Mouse (Mus musculus) midbrain, embryonic 12.5 days (tissue): ENCODE data around the gene Lrrc4c. TPM values are rescaled to one million over a fixed set of nuclear protein-coding genes. Genes with fewer than 3 reads are reported as not detected.
A peak's percentile ranks its signal among the peaks of the same experiment; 100 is the strongest.

Experiments
- ATAC-seq: fragments of 200-750 bp; cut with Nextera tagmentation; 2 replicates; pipeline ENCODE4 v1.8.0; 2017; ENCODE audit warnings: low read depth, moderate TSS enrichment, moderate library complexity; ENCODE audit not compliant: low FRiP score
- H3K27ac ChIP-seq: fragments of 300-500 bp; sonication (generic); replicated peaks from 2 replicates; pipeline ENCODE4 v1.5.1; 2016; ENCODE audit warnings: mild to moderate bottlenecking
- H3K27me3 ChIP-seq: fragments of 300-500 bp; sonication (generic); 2 replicates; pipeline ENCODE4 v1.6.1; 2016; ENCODE audit warnings: mild to moderate bottlenecking
- H3K36me3 ChIP-seq: fragments of 300-500 bp; sonication (generic); 2 replicates; pipeline ENCODE4 v1.6.1; 2016
- H3K4me1 ChIP-seq: fragments of 300-500 bp; sonication (generic); 2 replicates; pipeline ENCODE4 v1.6.1; 2016
- H3K4me2 ChIP-seq: fragments of 300-500 bp; sonication (generic); replicated peaks from 2 replicates; pipeline ENCODE4 v1.6.1; 2016; ENCODE audit warnings: mild to moderate bottlenecking, moderate library complexity
- H3K4me3 ChIP-seq: fragments of 300-500 bp; sonication (generic); 2 replicates; pipeline ENCODE4 v1.5.1; 2016; ENCODE audit warnings: mild to moderate bottlenecking
- H3K9ac ChIP-seq: fragments of 300-500 bp; sonication (generic); replicated peaks from 2 replicates; pipeline ENCODE4 v1.6.1; 2016; ENCODE audit warnings: mild to moderate bottlenecking, moderate library complexity
- H3K9me3 ChIP-seq: fragments of 300-500 bp; sonication (generic); 2 replicates; pipeline ENCODE4 v1.6.1; 2016; ENCODE audit warnings: mild to moderate bottlenecking
- WGBS: fragments of 180-500 bp; shearing (Covaris S2); methylation state at CpG from one replicate; pipeline ENCODE4 v1.1.7; 2016; 5-methylcytosine and 5-hydroxymethylcytosine counted together
- polyA plus RNA-seq: library from polyadenylated mRNA; unstranded; fragments of >200 nt; fragmentation: Nextera tagmentation; extraction: Ambion mirVana; gene quantifications from 2 replicates; pipeline ENCODE4 v1.2.1, GENCODE M21; 2016

Gene Lrrc4c
- polyA plus RNA-seq, 1 experiment from 2014 or later, result 7.5 TPM

DNA sequence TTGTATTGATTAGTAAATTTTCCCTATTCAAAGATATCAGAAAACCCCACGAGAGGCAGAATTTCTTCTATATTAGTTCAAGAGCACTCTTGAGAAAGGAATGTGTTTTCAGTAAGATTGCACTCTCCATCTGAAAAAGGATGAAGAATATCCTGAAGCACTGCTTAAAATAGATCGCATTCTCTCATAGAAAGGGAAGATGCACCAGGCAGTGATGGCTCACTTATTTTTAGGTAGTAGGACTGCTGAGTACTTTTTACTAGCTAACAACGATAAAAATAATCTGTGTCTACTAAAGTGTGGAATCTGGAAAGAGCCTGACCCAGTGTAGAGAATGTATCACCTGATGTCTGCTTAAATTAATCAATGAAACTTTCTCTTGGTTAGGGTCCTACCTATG lies 820.5 kb downstream of the Lrrc4c start:
- no peak overlapping the region for H3K27ac ChIP-seq
- 89% methylated on average over 3 of the region's 3 CpGs for WGBS
- H3K27me3 ChIP-seq, result no peaks in the 10 kb centered on the region
- H3K36me3 ChIP-seq, result no peaks in the 10 kb centered on the region
- H3K9ac ChIP-seq, result no peak overlapping the region
- no peak overlapping the region for H3K4me2 ChIP-seq
- H3K4me1 ChIP-seq, result no peaks in the 10 kb centered on the region
- ATAC-seq, result no peak
- H3K4me3 ChIP-seq, result no peak overlapping the region
- H3K9me3 ChIP-seq, result no peaks in the 10 kb centered on the region

DNA sequence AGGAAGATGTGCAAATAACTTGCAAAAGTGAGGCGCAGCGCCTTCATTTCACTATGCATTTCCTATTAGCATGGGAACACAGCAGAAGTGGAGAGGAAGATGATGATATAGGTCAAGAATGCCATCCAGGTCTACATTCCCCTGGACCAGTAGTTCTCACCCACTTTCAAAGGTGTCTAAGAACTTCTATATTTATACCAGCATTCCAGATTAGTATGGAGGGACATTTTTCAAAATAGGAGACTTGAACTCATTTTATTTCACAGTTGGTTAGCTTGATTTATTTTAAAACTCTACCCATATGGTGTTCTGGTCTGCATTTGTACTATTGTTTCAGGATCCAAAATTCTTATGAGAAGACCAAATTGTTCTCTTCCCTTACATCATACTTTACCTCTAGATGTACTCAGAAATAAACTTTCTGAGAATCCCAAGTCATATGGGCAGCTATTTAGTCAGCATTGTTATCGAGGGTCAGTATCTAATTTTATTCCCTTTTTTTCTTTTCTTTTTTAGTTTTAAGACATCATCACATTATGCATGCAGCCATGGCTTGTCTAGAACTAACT lies 833.7 kb downstream of the Lrrc4c start:
- ATAC-seq, result no peak
- Histone ChIP-seq H3K4me3 (no peak overlapping the region), H3K4me2 (no peak overlapping the region), H3K9ac (no peak overlapping the region), H3K27me3 (no peaks in the 10 kb centered on the region), H3K27ac (no peak overlapping the region), H3K9me3 (no peaks in the 10 kb centered on the region), H3K4me1 (no peaks in the 10 kb centered on the region), H3K36me3 (no peaks in the 10 kb centered on the region)
- WGBS, result 91% methylated on average over 3 of the region's 3 CpGs

DNA sequence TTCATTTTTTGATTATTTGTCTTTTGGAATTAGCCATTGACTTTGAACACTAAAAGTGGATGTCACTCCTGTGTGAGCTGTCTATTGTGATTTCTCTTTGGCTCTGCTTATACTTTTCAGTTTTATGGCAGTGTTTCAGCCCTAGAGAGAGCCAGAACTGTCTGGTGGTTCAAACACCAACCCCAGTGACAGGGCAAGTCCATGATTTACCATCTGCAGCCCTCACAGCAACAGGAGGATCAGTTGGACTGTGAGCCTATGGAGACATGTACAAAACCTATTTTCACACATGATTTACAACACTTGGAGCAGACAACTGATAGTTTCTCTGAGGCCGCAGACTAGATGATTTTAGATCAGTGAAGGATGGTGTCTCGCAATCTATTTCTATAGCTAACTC lies 847.8 kb downstream of the Lrrc4c start:
- WGBS, result 93% methylated on average over 2 of the region's 2 CpGs
- Histone ChIP-seq H3K4me2 (no peak overlapping the region), H3K9me3 (no peaks in the 10 kb centered on the region), H3K27ac (no peak overlapping the region), H3K36me3 (no peaks in the 10 kb centered on the region), H3K27me3 (no peaks in the 10 kb centered on the region), H3K4me3 (no peak overlapping the region), H3K4me1 (no peaks in the 10 kb centered on the region), H3K9ac (no peak overlapping the region)
- no peak for ATAC-seq

DNA sequence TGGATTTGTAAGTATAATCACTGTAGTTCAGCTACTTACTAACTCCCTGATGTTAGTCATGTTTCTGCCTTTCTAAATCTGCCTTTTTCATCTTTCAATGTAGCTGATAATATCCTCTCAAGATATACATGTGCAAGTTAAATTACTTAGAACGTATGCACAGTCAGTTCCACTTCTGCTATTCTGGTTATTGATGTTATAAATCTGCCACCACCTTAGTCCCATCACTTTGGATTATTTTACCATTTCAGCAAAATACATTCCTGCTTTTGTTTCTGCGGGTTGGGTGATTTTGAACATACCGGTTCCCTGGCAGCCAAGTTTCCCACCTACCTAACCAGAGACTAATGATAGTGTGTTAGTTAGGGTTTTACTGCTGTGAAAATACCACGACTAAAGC lies 860.4 kb downstream of the Lrrc4c start:
- no peaks in the 10 kb centered on the region for H3K9me3 ChIP-seq
- H3K27me3 ChIP-seq, result no peaks in the 10 kb centered on the region
- 93% methylated on average over 4 of the region's 4 CpGs for WGBS
- H3K4me2 ChIP-seq, result no peak overlapping the region
- no peaks in the 10 kb centered on the region for H3K4me1 ChIP-seq
- no peak overlapping the region for H3K4me3 ChIP-seq
- no peak overlapping the region for H3K27ac ChIP-seq
- no peaks in the 10 kb centered on the region for H3K36me3 ChIP-seq
- ATAC-seq, result no peak
- H3K9ac ChIP-seq, result no peak overlapping the region

DNA sequence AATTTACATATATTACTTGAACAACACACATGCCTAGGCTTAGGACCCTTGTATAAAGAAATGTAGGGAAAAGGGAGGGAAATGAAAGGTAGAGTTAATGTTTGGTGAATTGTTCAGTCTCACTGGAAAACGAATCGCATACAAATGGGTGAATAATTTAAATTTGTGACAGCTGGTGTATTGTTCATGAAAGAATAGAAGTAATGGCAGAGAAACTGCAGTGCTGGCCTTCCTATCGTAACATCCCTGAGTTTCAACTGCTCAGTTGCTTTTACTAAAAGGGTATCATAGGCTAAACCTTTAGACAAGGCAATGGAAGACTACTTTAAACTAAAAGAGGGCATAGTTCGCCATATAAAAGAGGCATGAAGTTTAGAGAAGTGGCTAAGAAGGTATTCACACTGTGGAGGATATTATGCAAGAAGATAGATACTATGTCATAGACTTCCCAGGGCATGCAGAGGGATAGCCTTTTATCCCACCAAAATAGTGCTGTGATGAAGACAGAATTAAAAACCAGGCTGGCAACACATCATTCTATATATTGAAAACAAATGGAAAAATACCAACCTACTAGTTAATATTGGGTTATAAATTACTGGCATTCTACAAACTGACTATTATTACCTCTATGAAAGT lies 879.1 kb downstream of the Lrrc4c start:
- Histone ChIP-seq H3K9me3 (no peaks in the 10 kb centered on the region), H3K36me3 (no peaks in the 10 kb centered on the region), H3K27me3 (no peaks in the 10 kb centered on the region), H3K4me1 (peaks cover 4% of the 10 kb centered on the region; the same call in 1 of the 2 replicates), H3K4me3 (no peak overlapping the region), H3K4me2 (no peak overlapping the region), H3K27ac (0 out of 2 replicates have a peak overlapping the region, but pooled peaks have one; percentile 22), H3K9ac (no peak overlapping the region)
- ATAC-seq, result peak; percentile 84
- 42% methylated on average over 4 of the region's 4 CpGs for WGBS

DNA sequence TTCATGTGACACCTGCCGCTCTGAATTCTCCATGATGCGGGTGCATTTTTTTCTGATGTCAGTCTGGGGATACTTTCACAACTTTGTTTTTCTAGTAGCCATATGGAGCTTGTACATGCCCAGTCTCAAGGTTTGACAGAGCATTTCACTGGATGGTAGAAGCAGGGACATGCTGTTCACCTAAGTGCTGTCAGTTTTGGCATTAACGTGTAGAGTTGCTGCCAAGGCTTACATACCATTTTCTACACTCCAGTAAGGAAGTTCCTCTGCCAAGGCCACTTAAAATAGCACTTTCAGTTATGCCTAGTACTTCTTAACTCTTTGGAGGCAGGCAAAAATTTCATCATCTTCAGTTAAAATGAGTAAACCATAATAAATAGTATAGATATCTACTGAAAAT lies 915.0 kb downstream of the Lrrc4c start:
- Histone ChIP-seq H3K27me3 (no peaks in the 10 kb centered on the region), H3K9ac (no peak overlapping the region), H3K4me2 (no peak overlapping the region), H3K27ac (no peak overlapping the region), H3K4me1 (no peaks in the 10 kb centered on the region), H3K36me3 (no peaks in the 10 kb centered on the region), H3K9me3 (no peaks in the 10 kb centered on the region), H3K4me3 (no peak overlapping the region)
- 92% methylated on average over 3 of the region's 3 CpGs for WGBS
- no peak for ATAC-seq

DNA sequence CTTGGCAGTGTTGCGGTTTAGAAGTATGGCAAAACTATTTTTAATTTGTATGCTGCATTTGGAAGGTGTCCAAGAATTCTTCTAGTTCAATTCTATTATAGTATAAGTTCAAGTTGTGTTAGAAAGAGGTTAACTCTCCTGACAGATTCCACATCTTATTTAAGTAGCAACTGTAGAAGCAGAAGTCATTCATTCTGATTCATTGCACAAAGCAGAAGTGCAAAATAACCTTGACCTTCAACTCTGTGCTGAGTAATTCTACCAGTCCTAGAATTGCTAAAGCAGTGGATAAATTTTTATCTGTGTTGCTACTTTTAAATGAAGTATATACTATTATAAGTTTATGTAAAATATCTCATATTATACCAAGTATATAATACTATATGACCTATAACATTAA lies 916.1 kb downstream of the Lrrc4c start:
- WGBS, result 93% methylated on average over 1 of the region's 1 CpGs
- Histone ChIP-seq H3K27me3 (no peaks in the 10 kb centered on the region), H3K4me2 (no peak overlapping the region), H3K4me1 (no peaks in the 10 kb centered on the region), H3K9ac (no peak overlapping the region), H3K9me3 (no peaks in the 10 kb centered on the region), H3K36me3 (no peaks in the 10 kb centered on the region), H3K4me3 (no peak overlapping the region), H3K27ac (no peak overlapping the region)
- ATAC-seq, result no peak

DNA sequence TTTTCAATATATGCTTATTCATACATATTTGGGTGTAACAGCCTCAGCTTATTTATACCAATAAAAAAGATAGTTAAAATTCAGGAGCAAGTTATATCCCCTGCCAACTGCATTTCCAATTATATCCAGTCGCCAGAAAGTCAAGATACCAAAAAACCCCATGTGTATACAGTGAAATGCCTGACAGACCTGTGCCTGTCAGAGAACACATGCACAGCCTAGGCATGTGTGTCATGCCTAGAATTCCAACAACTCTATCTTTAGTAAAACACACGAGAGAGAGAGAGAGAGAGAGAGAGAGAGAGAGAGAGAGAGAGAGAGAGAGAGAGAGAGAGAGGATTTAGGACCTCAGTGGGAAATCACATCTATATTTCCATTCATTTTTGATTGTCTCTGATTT lies 956.7 kb downstream of the Lrrc4c start:
- Histone ChIP-seq H3K4me2 (no peak overlapping the region), H3K4me3 (no peak overlapping the region), H3K27ac (no peak overlapping the region), H3K36me3 (no peaks in the 10 kb centered on the region), H3K27me3 (no peaks in the 10 kb centered on the region), H3K9ac (no peak overlapping the region), H3K9me3 (no peaks in the 10 kb centered on the region), H3K4me1 (no peaks in the 10 kb centered on the region)
- ATAC-seq, result no peak
- WGBS, result 57% methylated on average over 2 of the region's 2 CpGs

DNA sequence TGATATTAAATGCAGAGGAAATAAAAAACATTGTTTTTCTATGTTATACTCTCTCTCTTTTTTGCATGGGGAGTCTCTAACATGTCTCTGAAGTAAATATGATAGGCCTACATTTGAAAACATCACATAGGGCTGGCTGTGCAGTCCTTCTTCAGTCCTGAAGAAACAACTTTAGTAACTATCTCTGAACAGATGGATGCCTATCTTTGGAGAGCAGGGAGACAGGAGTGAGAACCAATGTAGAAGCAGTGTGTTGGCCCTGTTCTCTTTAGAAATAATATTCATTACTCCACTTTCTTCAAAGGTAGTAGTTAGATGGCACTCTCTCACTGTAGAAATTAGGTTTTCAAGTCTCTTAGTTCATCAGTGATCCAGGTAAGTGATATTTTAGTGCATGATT lies 967.0 kb downstream of the Lrrc4c start:
- ATAC-seq, result no peak
- H3K27me3 ChIP-seq, result no peaks in the 10 kb centered on the region
- H3K9ac ChIP-seq, result no peak overlapping the region
- H3K36me3 ChIP-seq, result no peaks in the 10 kb centered on the region
- H3K4me3 ChIP-seq, result no peak overlapping the region
- no peak overlapping the region for H3K4me2 ChIP-seq
- no peaks in the 10 kb centered on the region for H3K9me3 ChIP-seq
- H3K27ac ChIP-seq, result no peak overlapping the region
- no peaks in the 10 kb centered on the region for H3K4me1 ChIP-seq

DNA sequence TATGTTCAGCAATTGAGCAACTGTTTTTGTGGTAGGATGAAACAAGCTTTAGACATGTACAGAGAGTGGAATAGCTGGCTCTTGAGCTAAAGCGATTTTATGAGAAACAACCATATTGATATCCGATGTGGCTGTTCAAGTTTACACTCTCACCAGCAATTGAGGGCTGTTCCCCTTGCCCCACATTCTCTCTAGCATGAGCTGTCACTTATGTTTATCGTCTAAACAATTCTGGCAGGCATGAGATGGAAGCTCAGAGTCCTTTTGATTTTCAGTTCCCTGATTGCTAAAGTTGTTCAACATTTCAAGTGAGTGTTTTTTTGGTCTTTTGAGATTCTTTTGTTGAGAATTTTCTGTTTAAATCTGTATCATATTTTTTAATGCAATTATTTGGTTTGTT lies 976.2 kb downstream of the Lrrc4c start:
- Histone ChIP-seq H3K36me3 (no peaks in the 10 kb centered on the region), H3K9me3 (no peaks in the 10 kb centered on the region), H3K4me3 (no peak overlapping the region), H3K27ac (no peak overlapping the region), H3K27me3 (no peaks in the 10 kb centered on the region), H3K9ac (no peak overlapping the region), H3K4me1 (no peaks in the 10 kb centered on the region), H3K4me2 (no peak overlapping the region)
- ATAC-seq, result 0 out of 2 replicates have a peak, but pooled peaks have one; percentile 47
- 88% methylated on average over 3 of the region's 3 CpGs for WGBS

DNA sequence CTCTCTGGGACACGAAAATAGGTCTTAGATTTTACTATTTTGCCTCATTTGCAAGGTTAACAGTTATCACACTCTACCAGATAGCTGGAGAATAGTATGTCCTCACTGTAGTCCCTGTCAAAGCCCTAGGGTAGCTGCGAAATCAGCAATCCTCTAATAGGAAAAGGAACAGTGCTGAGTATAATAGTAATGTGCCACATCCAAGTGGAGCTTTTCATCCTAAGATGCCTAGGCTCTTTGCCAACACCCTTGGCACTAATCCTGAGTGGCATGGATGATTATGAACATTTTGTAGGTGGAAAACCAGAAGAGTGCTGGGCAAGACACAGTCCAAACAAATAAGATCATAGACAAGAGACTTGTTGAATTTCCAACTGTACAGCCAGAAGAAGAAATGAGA lies 981.7 kb downstream of the Lrrc4c start:
- Histone ChIP-seq H3K27ac (no peak overlapping the region), H3K36me3 (no peaks in the 10 kb centered on the region), H3K27me3 (no peaks in the 10 kb centered on the region), H3K9me3 (no peaks in the 10 kb centered on the region), H3K4me3 (no peak overlapping the region), H3K9ac (no peak overlapping the region), H3K4me1 (no peaks in the 10 kb centered on the region), H3K4me2 (no peak overlapping the region)
- ATAC-seq, result no peak
- WGBS, result 83% methylated on average over 2 of the region's 2 CpGs

DNA sequence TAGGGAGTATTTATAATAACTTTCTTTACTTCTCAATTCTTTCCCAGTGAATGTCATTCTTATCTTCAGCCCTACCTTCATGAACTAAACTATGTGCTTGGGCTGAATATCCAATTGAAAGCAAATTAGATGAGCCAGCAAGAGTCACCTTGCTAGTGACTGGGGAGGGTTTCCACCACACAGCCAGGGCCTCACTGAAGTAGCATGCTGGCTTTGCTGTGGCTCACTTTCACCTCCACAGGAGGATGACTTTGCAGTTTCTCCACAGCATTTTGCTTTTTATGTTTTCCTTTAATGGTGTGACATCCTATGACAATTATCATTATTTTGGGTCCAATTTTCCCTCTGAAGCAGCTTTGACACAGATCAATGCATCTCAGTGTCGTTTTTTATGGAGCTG lies 1000.0 kb downstream of the Lrrc4c start:
- Histone ChIP-seq H3K4me1 (no peaks in the 10 kb centered on the region), H3K36me3 (no peaks in the 10 kb centered on the region), H3K9ac (no peak overlapping the region), H3K27me3 (no peaks in the 10 kb centered on the region), H3K9me3 (no peaks in the 10 kb centered on the region), H3K4me3 (no peak overlapping the region), H3K27ac (no peak overlapping the region), H3K4me2 (no peak overlapping the region)
- 67% methylated on average over 1 of the region's 1 CpGs for WGBS
- ATAC-seq, result no peak

DNA sequence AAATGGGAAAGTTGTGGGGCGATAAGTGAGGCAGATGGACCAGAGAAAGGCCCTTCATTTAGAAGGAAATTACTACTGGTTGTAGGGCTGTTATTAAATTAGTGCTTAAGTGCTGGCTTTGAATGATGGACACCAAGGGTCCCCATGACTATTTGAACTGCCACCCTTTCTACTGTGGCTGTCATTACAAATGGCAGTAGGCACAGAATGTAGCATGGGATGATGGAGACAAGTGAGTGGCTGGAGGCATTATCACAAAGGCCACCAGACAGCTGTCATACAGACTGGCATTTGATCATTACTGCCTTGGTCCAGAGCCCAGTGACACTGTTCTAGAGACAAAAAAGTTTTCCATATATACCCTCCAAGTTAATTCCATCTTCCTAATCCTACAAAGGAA lies 1000.6 kb downstream of the Lrrc4c start:
- Histone ChIP-seq H3K4me2 (no peak overlapping the region), H3K4me3 (no peak overlapping the region), H3K36me3 (no peaks in the 10 kb centered on the region), H3K4me1 (no peaks in the 10 kb centered on the region), H3K27ac (no peak overlapping the region), H3K9ac (no peak overlapping the region), H3K9me3 (no peaks in the 10 kb centered on the region), H3K27me3 (no peaks in the 10 kb centered on the region)
- ATAC-seq, result no peak
- WGBS, result 85% methylated on average over 1 of the region's 1 CpGs
